Mouse (Mus musculus) right cerebral cortex, postnatal 10 days (tissue): ENCODE results near the gene 4930402H24Rik.

Experiments
- DNase-seq, 2 experiments: peaks; one replicate each; pipeline ENCODE4 v3.0.0; 2021; ENCODE audit warnings: low spot score in 2 of 2

4930402H24Rik gene

GRCm38 (mm10) chr2:130905751-130906583 lies at the start of gene 4930402H24Rik, which contains the start of gene Atrn:
4930402H24Rik (minus strand) TSS chr2:130906406.
Atrn (plus strand) TSS chr2:130906495.
- DNase-seq: peak; percentile 95 to 96

DNA sequence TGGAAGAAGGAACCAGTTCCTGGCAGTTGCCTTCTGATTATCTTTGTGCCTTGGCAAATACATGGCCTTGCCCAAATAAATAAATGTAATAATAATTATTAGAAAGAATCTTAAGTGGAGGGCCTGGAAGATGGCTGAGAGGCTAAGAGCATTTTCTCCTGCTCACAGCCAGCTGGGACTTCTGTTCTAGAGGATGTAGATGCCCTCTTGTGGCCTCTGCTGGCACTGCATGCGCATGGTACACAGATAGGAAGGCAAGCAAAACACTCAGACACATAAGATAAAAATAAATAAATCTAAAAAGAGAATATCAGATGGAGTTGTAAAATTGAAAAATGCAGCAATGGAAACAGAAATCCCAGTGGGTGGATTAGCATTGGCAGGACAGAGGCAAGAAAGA lies 44.3 kb upstream of the 4930402H24Rik start:
- peak; percentile 95 for DNase-seq

DNA sequence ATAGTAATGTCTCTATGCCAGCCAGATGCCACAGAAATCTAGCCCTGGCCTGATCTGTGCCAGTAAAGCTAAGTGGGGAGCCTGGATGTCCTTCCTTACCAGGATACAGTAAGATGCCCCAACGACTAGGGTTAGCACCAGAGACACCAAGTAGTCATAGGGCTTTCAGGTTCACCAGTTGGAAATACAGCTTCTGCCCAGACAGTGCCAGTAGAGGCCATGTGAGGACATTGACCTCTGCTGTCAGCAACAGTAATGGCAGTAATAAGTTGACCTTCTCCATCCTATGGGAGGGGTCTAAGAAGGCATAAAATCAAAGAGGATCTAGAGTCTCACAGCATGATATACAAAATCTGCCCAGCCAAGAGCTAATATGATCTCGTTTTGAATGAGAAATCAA lies 43.6 kb upstream of the 4930402H24Rik start:
- no peak for DNase-seq

- DNase-seq: no peak
Observed at GRCm38 (mm10) chr2:130932865-130933264, 26.7 kb upstream of the 4930402H24Rik start.

GRCm38 (mm10) chr2:130929994-130930393 lies 23.8 kb upstream of the 4930402H24Rik start:
- DNase-seq: no peak

- DNase-seq: no peak
Observed at GRCm38 (mm10) chr2:130928530-130928929, 22.3 kb upstream of the 4930402H24Rik start.

- no peak for DNase-seq
Observed at GRCm38 (mm10) chr2:130928031-130928430, 21.8 kb upstream of the 4930402H24Rik start.

DNA sequence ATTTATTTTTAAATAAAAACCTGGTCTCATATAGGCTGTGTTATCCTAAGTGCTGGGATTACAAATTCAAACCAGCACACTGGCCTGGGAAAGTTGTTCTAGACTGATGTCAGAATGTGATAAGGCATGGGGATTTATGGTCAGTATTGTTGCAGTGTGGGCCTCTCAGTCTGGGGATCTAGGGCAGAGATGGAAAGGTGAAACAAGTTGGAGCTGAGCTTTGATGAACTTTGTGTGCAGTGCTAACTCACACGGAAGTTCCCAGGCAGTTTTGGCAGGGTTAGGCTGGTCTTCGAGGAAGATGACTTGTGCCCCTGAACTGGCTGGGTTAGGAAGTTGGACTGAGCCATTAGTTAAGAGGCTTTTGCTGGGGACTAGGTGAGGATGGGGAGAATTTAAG lies 18.7 kb upstream of the 4930402H24Rik start:
- no peak for DNase-seq

GRCm38 (mm10) chr2:130919062-130919593 lies 12.9 kb upstream of the 4930402H24Rik start:
- DNase-seq: no peak

- no peak for DNase-seq
Observed at GRCm38 (mm10) chr2:130917686-130918085, 11.5 kb upstream of the 4930402H24Rik start.

- no peak for DNase-seq
Observed at GRCm38 (mm10) chr2:130916521-130917147, 10.4 kb upstream of the 4930402H24Rik start.

DNA sequence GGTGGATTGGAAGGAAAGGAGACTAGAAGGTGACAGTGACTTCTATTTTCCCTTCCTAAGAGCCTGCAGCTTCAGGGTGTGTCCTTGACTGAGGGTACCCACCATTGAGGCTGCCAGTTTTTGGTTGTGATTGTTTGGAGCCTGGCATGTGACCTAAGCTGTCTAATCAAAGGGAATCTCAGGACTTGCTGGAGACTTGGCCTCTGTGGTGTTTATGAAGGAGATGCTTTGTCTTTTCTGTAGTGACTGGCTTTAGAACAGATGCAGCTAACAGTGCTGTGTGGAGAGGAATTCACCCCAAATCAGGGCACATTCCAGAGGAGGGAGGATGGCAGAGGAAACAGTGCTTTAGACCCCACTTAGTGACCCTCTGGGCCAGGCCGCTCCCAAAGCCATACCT lies 8.7 kb upstream of the 4930402H24Rik start:
- no peak for DNase-seq

DNA sequence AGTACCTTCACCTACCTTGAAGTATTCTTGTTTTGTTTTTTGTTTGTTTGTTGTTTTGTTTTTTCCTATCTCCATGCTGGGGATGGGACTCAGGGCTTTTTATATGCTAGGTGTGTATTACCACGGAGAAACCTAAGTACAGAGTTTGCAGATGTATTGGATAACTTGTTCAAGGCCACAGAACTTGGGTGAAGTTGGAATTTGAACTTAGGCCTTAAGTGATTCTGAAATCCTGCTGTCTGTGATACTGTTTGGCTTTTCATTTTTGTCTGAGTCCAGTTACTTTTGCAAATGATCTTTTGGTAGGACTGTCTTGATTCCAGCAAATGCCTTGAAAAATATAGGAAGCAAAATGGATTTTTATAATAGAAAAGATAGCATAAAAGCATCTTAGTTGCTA lies 5.5 kb upstream of the 4930402H24Rik start:
- DNase-seq: no peak

DNA sequence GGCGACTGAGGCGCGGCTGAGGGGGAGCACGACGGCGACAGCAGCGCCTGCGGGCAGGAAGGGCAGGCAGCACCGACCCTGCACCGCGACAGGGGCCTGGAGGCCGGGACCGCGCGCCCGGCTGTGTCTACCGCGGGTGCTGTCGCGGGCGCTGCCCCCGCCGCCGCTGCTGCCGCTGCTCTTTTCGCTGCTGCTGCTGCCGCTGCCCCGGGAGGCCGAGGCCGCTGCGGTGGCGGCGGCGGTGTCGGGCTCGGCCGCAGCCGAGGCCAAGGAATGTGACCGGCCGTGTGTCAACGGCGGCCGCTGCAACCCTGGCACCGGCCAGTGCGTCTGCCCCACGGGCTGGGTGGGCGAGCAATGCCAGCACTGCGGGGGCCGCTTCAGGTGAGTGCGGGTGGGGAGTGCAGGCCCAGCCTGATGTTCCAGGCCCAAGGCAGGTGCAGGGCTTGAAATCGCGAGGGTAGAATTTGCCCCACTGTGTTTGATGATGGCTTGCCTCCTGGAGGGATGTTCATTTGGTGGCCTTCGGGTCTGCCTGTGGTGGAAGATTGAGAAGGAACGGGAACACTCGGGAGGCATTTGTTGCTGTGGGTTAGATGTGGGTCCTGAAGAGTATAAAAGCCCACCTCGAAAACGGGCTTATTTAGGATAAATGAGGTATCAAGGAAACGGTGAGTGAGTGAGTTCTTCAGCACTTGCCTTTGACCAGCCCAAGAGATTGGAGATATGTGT lies 544 bp upstream of the 4930402H24Rik start:
- peak; percentile 46 to 49 for DNase-seq

DNA sequence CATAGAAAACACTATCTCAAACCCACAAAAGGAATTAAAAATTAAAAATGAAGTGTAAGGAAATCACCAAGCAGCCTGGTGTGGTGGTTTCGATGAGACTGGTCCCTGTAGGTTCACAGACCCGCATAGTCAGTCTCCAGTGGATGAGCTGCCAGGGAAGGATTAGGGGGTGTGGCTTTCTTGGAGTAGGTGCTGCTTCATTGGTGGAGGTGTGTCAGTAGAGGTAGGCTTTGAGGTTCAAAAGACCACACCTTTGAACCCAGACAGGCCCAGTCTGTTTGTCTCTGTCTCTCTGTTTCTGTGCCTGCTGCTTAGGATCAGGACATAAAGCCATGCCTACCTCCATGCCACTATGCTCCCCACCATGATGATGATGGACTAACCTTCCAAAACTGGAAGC lies 7.4 kb downstream of the 4930402H24Rik start:
- no peak for DNase-seq

DNA sequence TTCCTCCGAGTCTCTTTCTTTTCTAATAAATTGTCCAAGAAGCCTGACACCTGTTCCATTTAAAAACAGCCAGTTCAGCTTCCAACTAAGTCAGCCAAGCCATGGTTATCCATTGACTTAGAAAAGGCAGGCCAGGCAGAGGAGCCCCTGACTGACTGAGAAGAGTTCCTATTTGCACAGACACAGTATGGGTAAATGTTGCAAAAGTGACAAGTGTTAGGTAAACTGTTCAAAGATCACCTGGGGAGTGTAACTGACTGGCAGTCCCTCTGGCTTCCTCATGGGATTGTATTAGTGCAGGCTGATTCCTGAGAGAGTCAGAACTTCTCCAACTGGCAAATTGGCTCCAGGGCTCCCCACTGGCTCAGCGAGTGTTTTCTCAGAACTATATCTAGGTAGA lies 8.3 kb downstream of the 4930402H24Rik start:
- DNase-seq: no peak

DNA sequence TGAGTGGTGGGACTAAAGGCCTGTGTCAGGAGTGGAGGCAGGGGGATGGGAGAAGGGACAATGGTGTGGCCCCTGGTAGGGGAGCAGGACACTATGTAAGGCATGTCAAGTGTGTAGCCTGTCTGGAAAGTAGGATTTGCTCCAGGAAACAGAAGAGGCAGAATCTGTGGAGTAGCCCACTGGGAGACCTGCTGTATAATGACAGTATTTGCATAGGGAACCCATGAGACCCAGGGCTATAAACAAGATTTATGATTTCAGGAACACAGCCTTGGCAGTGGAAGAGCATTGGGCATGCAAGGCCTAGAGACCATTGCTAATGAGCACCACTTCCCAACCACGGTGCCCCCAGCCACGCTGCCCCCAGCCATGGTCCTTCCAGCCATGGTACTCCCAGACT lies 9.3 kb downstream of the 4930402H24Rik start:
- no peak for DNase-seq

DNA sequence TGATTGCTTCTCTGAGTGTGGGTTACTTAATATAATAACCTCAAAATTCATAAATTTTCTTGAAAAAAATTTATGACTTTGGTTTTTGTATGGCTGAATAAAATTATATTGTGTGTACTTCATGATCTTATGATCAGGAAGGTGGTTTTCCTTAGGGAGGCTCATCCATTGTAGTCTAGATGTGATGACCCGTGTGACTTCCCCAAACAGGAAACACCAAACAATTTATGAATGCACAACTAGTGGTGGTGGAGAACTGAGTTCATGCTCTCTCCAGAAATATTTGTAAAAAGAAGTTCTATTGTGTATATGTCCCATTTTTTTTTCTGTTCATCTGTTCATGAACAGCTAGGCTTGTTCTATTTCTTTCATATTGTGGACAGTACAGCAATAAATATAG lies 18.8 kb downstream of the 4930402H24Rik start:
- no peak for DNase-seq

- no peak for DNase-seq
Observed at GRCm38 (mm10) chr2:130886983-130887382, 19.2 kb downstream of the 4930402H24Rik start.

DNA sequence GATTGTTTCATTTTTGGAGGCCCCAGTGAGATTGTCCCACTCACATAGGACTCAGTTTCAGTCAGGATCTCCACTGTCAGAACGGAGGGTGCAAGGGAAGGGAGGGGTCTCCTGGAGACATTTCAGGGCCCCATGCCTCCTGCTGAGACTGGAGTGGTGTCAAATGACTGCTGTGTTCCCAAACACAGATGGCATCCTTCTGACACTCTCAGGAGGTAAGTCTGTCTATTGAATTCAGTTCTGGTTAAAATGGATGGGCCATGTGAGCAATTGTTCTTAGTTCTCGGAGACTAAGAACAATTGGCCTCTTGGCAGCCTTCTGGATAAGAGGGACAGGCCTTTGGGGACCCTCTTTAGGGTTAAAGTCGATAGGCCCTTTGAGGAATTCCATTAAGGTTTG lies 28.8 kb downstream of the 4930402H24Rik start:
- no peak for DNase-seq

- no peak for DNase-seq
Observed at GRCm38 (mm10) chr2:130870916-130871315, 35.3 kb downstream of the 4930402H24Rik start.

DNA sequence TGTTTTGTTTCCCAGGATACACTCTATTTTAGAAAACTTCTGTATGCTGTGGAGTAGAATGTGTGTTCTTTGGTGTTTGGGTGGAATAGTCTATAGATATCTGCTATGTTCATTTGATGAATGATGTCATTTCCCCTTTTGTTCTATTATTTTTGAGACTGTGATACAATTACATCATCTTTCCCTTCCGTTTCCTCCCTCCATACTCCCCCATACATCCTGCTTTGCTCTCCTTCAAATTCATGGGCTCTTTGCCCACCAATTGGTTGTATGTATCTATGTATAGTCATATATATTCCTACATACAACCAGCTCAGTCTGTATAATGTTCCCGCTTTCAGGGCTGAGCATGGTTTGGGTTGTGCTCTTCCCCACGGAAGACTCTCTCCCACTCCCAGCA lies 44.1 kb downstream of the 4930402H24Rik start:
- DNase-seq: no peak
